23 mouse cellular contexts compared by ENCODE assay signal in the genomic region with DNA sequence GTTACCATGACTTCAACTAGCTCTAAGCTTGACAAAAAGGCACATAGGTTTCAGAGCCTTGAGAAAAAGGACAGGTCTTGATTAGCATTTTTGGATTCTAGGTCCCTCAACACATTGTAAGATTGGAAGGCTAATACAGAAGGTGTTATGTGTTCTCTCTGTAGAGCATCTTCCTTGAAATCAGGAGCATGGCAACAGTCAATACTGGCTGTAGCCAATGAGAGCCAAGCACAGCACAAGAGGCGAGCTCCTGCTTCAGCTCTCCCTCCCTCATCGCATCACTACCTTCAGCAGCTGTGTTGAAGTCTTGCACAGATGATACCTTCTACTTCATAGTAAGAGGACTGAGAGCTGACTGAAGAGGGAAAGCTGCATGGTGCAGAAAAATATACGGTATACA.
DNase-seq lines count a peak whose midpoint lies in the region; ATAC-seq lines count a peak whose summit lies in the region.
"Had no signal": no experiment of that assay in that cellular context is flagged by ENCODE, and none has a peak within 500 bp of the region (broad histone marks: within the 10 kb centered on the region; RNA-seq: fewer than 3 reads in every experiment).

No protein-coding gene starts in this region.

- H3K27ac ChIP-seq in forebrain, embryonic 12.5 days = 0 out of 2 replicates have a peak overlapping the region, but pooled peaks have one; percentile 21
- no peak overlapping the region for H3K27ac ChIP-seq in forebrain, embryonic 11.5 days (ENCODE audit: low read depth, low read length)
- H3K27ac ChIP-seq in forebrain, embryonic 14.5 days (ENCODE audit: low read depth, low read length) = peak overlapping the region; percentile 65; the same call in 1 of the 2 replicates
- no peak overlapping the region for H3K27ac ChIP-seq in forebrain, embryonic 10.5 days
- H3K27ac ChIP-seq in forebrain, embryonic 15.5 days (replicated peaks) = peak overlapping the region; percentile 75
- no peak overlapping the region for H3K27ac ChIP-seq in midbrain, embryonic 16.5 days (ENCODE audit: low read length)
- H3K27ac ChIP-seq: embryonic facial prominence, embryonic 10.5 days; embryonic facial prominence, embryonic 12.5 days had no signal

- H3K36me3 ChIP-seq in forebrain, embryonic 12.5 days (replicated peaks) = peaks cover 15% of the 10 kb centered on the region; the same call in 1 of the 2 replicates
- no peaks in the 10 kb centered on the region for H3K36me3 ChIP-seq in forebrain, embryonic 11.5 days (ENCODE audit: control insufficient read depth, insufficient read depth, low read length)
- peaks cover 15% of the 10 kb centered on the region for H3K36me3 ChIP-seq in forebrain, embryonic 14.5 days (ENCODE audit: control insufficient read depth, insufficient read depth, low read length)
- peaks cover 19% of the 10 kb centered on the region for H3K36me3 ChIP-seq in forebrain, embryonic 10.5 days (replicated peaks)
- H3K36me3 ChIP-seq in forebrain, embryonic 15.5 days = peaks cover 22% of the 10 kb centered on the region
- H3K36me3 ChIP-seq in midbrain, embryonic 16.5 days (ENCODE audit: control insufficient read depth, insufficient read depth, low read length) = 0 out of 2 replicates have a peak, but pooled peaks cover 2% of the 10 kb centered on the region
- H3K36me3 ChIP-seq: embryonic facial prominence, embryonic 10.5 days; embryonic facial prominence, embryonic 12.5 days; G1E had no signal

- H3K4me2 ChIP-seq in forebrain, embryonic 12.5 days = no peak overlapping the region
- no peak overlapping the region for H3K4me2 ChIP-seq in forebrain, embryonic 11.5 days (ENCODE audit: low read depth, low read length, severe bottlenecking)
- no peak overlapping the region for H3K4me2 ChIP-seq in forebrain, embryonic 14.5 days (ENCODE audit: low read length)
- no peak overlapping the region for H3K4me2 ChIP-seq in forebrain, embryonic 15.5 days (replicated peaks)
- no peak overlapping the region for H3K4me2 ChIP-seq in midbrain, embryonic 16.5 days (ENCODE audit: low read length)
- H3K4me2 ChIP-seq: embryonic facial prominence, embryonic 12.5 days had no signal

- DNase-seq in forebrain, embryonic 11.5 days (ENCODE audit: low spot score) = no peak
- peak; percentile 45 for DNase-seq in forebrain, embryonic 14.5 days (ENCODE audit: low spot score)
- no peak for DNase-seq in forebrain, embryonic 10.5 days (ENCODE audit: extremely low spot score, low spot score)
- DNase-seq in thymus, postnatal 0 days (ENCODE audit: low spot score) = no peak
- DNase-seq: adrenal gland, adult 8-10 months; adrenal gland, postnatal 14 days; adrenal gland, postnatal 36 days; B cell, adult 2 months; cerebellum, adult 11-12 months; cerebellum, adult 2 months; cerebellum, adult 9-10 months; cerebellum, postnatal 10 days; cerebellum, postnatal 25 days had no signal

- WGBS in forebrain, embryonic 12.5 days = 85% methylated on average over 3 of the region's 3 CpGs
- WGBS in forebrain, embryonic 11.5 days = 82% methylated on average over 3 of the region's 3 CpGs
- 64% methylated on average over 3 of the region's 3 CpGs for WGBS in forebrain, embryonic 14.5 days
- WGBS in forebrain, embryonic 10.5 days = 91% methylated on average over 3 of the region's 3 CpGs
- WGBS in forebrain, embryonic 15.5 days = 57% methylated on average over 3 of the region's 3 CpGs
- WGBS in midbrain, embryonic 16.5 days = 82% methylated on average over 3 of the region's 3 CpGs

- no peak overlapping the region for H3K4me3 ChIP-seq in forebrain, embryonic 12.5 days (replicated peaks)
- no peak overlapping the region for H3K4me3 ChIP-seq in forebrain, embryonic 11.5 days (ENCODE audit: low read depth, low read length)
- H3K4me3 ChIP-seq in forebrain, embryonic 14.5 days (ENCODE audit: low read depth, low read length) = no peak overlapping the region
- no peak overlapping the region for H3K4me3 ChIP-seq in forebrain, embryonic 10.5 days
- no peak overlapping the region for H3K4me3 ChIP-seq in forebrain, embryonic 15.5 days
- H3K4me3 ChIP-seq in midbrain, embryonic 16.5 days (ENCODE audit: low read depth, low read length) = no peak overlapping the region
- H3K4me3 ChIP-seq: embryonic facial prominence, embryonic 10.5 days; embryonic facial prominence, embryonic 12.5 days had no signal

- H3K4me1 ChIP-seq in forebrain, embryonic 12.5 days = no peaks in the 10 kb centered on the region
- no peaks in the 10 kb centered on the region for H3K4me1 ChIP-seq in forebrain, embryonic 11.5 days (replicated peaks; ENCODE audit: control insufficient read depth, insufficient read depth, low read length)
- H3K4me1 ChIP-seq in forebrain, embryonic 14.5 days (ENCODE audit: control insufficient read depth, insufficient read depth, low read length) = peaks cover 3% of the 10 kb centered on the region
- peaks cover 13% of the 10 kb centered on the region for H3K4me1 ChIP-seq in forebrain, embryonic 10.5 days
- H3K4me1 ChIP-seq in forebrain, embryonic 15.5 days = peaks cover 55% of the 10 kb centered on the region
- no peaks in the 10 kb centered on the region for H3K4me1 ChIP-seq in midbrain, embryonic 16.5 days (ENCODE audit: control insufficient read depth, insufficient read depth, low read length)
- H3K4me1 ChIP-seq: embryonic facial prominence, embryonic 10.5 days; embryonic facial prominence, embryonic 12.5 days had no signal

- H3K9me3 ChIP-seq in forebrain, embryonic 12.5 days = no peaks in the 10 kb centered on the region
- no peaks in the 10 kb centered on the region for H3K9me3 ChIP-seq in forebrain, embryonic 11.5 days (ENCODE audit: control insufficient read depth, low read length)
- no peaks in the 10 kb centered on the region for H3K9me3 ChIP-seq in forebrain, embryonic 14.5 days (replicated peaks; ENCODE audit: control insufficient read depth, low read length)
- no peaks in the 10 kb centered on the region for H3K9me3 ChIP-seq in forebrain, embryonic 10.5 days
- no peaks in the 10 kb centered on the region for H3K9me3 ChIP-seq in forebrain, embryonic 15.5 days
- H3K9me3 ChIP-seq in midbrain, embryonic 16.5 days (replicated peaks; ENCODE audit: control insufficient read depth, low read length, poor library complexity, severe bottlenecking) = no peaks in the 10 kb centered on the region
- H3K9me3 ChIP-seq: embryonic facial prominence, embryonic 10.5 days; embryonic facial prominence, embryonic 12.5 days; G1E had no signal

- ATAC-seq in forebrain, embryonic 12.5 days (ENCODE audit: low FRiP score) = peak; percentile 57; the same call in 1 of the 2 replicates
- ATAC-seq in forebrain, embryonic 11.5 days (replicated peaks; ENCODE audit: low FRiP score) = no peak
- peak; percentile 69 for ATAC-seq in forebrain, embryonic 14.5 days
- ATAC-seq in forebrain, embryonic 15.5 days (replicated peaks) = peak; percentile 61; the same call in 1 of the 2 replicates
- ATAC-seq in midbrain, embryonic 16.5 days = no peak
- ATAC-seq: activated CD4-positive, CD25-positive, alpha-beta regulatory T cell, adult 4 months; CD4-positive, CD25-positive, alpha-beta regulatory T cell, adult 4 months; Patski had no signal

- H3K27me3 ChIP-seq in forebrain, embryonic 12.5 days = no peaks in the 10 kb centered on the region
- H3K27me3 ChIP-seq in forebrain, embryonic 11.5 days (ENCODE audit: control insufficient read depth, insufficient read depth, low read length) = no peaks in the 10 kb centered on the region
- H3K27me3 ChIP-seq in forebrain, embryonic 14.5 days (replicated peaks; ENCODE audit: control insufficient read depth, insufficient read depth, low read length) = no peaks in the 10 kb centered on the region
- H3K27me3 ChIP-seq in forebrain, embryonic 10.5 days (ENCODE audit: poor library complexity, severe bottlenecking) = no peaks in the 10 kb centered on the region
- no peaks in the 10 kb centered on the region for H3K27me3 ChIP-seq in forebrain, embryonic 15.5 days
- no peaks in the 10 kb centered on the region for H3K27me3 ChIP-seq in midbrain, embryonic 16.5 days (ENCODE audit: control insufficient read depth, insufficient read depth, low read depth, low read length)
- H3K27me3 ChIP-seq: CH12.LX; embryonic facial prominence, embryonic 12.5 days; Patski had no signal

- H3K9ac ChIP-seq in forebrain, embryonic 12.5 days = no peak overlapping the region
- H3K9ac ChIP-seq in forebrain, embryonic 11.5 days (ENCODE audit: low read length) = no peak overlapping the region
- H3K9ac ChIP-seq in forebrain, embryonic 14.5 days (ENCODE audit: low read length) = no peak overlapping the region
- H3K9ac ChIP-seq in forebrain, embryonic 15.5 days (replicated peaks) = no peak overlapping the region
- no peak overlapping the region for H3K9ac ChIP-seq in midbrain, embryonic 16.5 days (ENCODE audit: low read depth, low read length)
- H3K9ac ChIP-seq: embryonic facial prominence, embryonic 12.5 days had no signal

Comparison
In these comparisons a context has a peak if more than half of its experiments do, and no peak if none do; other contexts are left out.
1. ATAC-seq: peak in forebrain, embryonic 12.5 days (single experiment), forebrain, embryonic 14.5 days (single experiment) and forebrain, embryonic 15.5 days (single experiment); none in forebrain, embryonic 11.5 days (single experiment) and midbrain, embryonic 16.5 days (single experiment).
2. H3K27ac ChIP-seq: peak in forebrain, embryonic 12.5 days (single experiment), forebrain, embryonic 14.5 days (single experiment) and forebrain, embryonic 15.5 days (single experiment); none in forebrain, embryonic 11.5 days (single experiment), forebrain, embryonic 10.5 days (single experiment) and midbrain, embryonic 16.5 days (single experiment).